Mouse (Mus musculus): ENCODE results near the gene Zfp106. TPM values are rescaled to one million over a fixed set of nuclear protein-coding genes. Genes with fewer than 3 reads are reported as not detected.
"Not testable (repeated sequence)": the region's sequence is repeated elsewhere in the genome, so short reads cannot be mapped to it uniquely, and the experiment has no call there.

Zfp106 gene
- polyA plus RNA-seq, 1 experiment = 39.1 TPM

DNA sequence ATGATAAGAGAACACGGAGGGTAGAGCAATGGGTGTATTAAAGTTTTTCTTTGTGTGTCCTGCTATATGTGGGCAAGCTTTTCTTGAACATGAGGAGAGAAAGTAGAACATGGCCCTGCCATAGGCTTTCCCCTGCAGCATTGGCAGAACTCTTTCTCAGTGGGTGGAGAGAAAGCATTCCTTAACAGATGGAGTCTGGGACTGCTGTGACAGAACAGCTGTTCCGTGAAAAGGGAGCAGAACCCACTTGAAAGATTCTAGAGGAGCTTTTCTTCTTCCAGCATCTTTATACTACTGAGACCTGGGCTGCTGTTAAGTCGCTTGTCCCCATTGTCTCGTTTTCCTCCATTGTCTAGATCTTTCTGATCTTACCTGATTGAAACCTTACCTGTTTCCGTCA is 26.1 kb upstream of the Zfp106 start:
- Histone ChIP-seq H3K27ac (ENCODE audit: insufficient read depth, low read depth, low read length) (no peak overlapping the region), H3K4me3 (ENCODE audit: low read depth, low read length) (no peak overlapping the region), H3K4me1 (ENCODE audit: control insufficient read depth, insufficient read depth, insufficient read length, low read length) (peaks cover 3% of the 10 kb centered on the region; the same call in 1 of the 2 replicates), H3K27me3 (ENCODE audit: control insufficient read depth, insufficient read depth, low read length) (no peaks in the 10 kb centered on the region), H3K36me3 (ENCODE audit: control insufficient read depth, insufficient read depth, low read length) (peaks cover 30% of the 10 kb centered on the region)
- 85% methylated on average over 5 of the region's 5 CpGs for WGBS
- TF ChIP-seq POLR2A (IDR thresholded peaks at IDR 0.05; ENCODE audit: low read depth, low read length) = no peak
- TF ChIP-seq CTCF (IDR thresholded peaks at IDR 0.05; ENCODE audit: extremely low read depth, insufficient read length, insufficient replicate concordance, low read depth, low read length) = no peak

DNA sequence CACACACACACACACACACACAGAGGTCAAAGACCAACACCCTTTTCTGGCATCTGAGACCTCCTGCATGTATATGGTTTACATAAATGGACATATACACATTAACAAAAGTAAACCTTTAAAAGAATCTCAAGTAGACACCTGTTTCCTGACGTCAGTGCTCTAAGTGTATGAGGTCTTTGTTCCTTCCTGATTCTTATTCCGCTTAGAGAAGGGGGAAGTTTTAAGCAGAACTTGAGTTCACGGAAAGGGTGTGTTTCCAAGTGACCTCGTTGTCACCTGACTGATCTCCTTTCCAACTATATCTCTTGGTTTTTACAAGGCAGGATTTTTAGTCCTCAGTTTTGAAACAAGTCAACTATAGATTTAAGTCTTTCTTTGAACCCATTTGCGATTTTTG is 14.6 kb upstream of the Zfp106 start:
- Histone ChIP-seq H3K36me3 (ENCODE audit: control insufficient read depth, insufficient read depth, low read length) (no peaks in the 10 kb centered on the region), H3K27me3 (ENCODE audit: control insufficient read depth, insufficient read depth, low read length) (no peaks in the 10 kb centered on the region), H3K27ac (ENCODE audit: insufficient read depth, low read depth, low read length) (peak overlapping the region; percentile 56; the same call in 1 of the 2 replicates), H3K4me3 (ENCODE audit: low read depth, low read length) (no peak overlapping the region), H3K4me1 (ENCODE audit: control insufficient read depth, insufficient read depth, insufficient read length, low read length) (peaks cover 8% of the 10 kb centered on the region)
- TF ChIP-seq POLR2A (IDR thresholded peaks at IDR 0.05; ENCODE audit: low read depth, low read length) (no peak), CTCF (IDR thresholded peaks at IDR 0.05; ENCODE audit: extremely low read depth, insufficient read length, insufficient replicate concordance, low read depth, low read length) (no peak)
- 15% methylated on average over 5 of the region's 5 CpGs for WGBS

DNA sequence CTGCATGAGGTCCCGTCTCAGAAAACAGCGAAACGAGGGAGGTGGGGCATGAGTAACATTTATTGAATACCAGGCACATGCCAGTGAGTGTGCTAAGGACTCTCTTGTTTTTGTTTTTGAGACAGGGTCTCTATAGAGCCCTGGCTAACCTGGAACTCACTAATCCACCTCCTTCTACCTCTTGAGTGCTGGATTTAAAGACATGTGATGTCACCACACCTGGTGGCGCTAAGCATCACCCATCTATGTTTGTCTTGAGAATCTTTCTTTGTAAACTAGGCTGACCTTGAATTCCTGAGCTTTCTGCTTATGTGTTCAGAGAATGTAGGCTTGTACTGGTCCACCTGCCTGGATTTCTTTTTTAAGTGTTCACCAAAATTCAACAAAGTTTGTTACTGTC is 14.2 kb upstream of the Zfp106 start:
- Histone ChIP-seq H3K4me3 (ENCODE audit: low read depth, low read length) (no peak overlapping the region), H3K27ac (ENCODE audit: insufficient read depth, low read depth, low read length) (peak overlapping the region; percentile 56; the same call in 1 of the 2 replicates), H3K27me3 (ENCODE audit: control insufficient read depth, insufficient read depth, low read length) (no peaks in the 10 kb centered on the region), H3K4me1 (ENCODE audit: control insufficient read depth, insufficient read depth, insufficient read length, low read length) (peaks cover 8% of the 10 kb centered on the region), H3K36me3 (ENCODE audit: control insufficient read depth, insufficient read depth, low read length) (no peaks in the 10 kb centered on the region)
- no peak for TF ChIP-seq POLR2A (IDR thresholded peaks at IDR 0.05; ENCODE audit: low read depth, low read length)
- TF ChIP-seq CTCF (IDR thresholded peaks at IDR 0.05; ENCODE audit: extremely low read depth, insufficient read length, insufficient replicate concordance, low read depth, low read length) = no peak
- WGBS = 59% methylated on average over 4 of the region's 4 CpGs

DNA sequence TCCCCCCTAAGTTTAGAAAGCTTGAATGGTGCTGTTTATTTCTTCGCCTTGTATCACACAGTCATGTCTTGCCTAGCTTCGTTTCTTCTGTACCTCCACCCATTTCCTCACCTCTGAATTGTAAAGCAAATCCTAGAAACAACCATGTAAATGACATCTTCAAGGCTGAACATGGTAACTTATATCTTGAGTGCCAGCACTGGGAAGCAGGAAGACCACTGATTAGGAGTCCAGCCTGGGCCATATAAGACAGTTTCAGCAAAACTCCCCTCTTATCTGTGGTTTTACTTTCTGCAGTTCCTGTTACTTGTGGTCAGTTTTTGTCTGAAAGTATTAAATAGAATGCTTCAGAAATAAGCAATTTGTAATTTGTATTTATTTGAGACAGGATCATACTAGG is 12.3 kb upstream of the Zfp106 start:
- H3K36me3 ChIP-seq (ENCODE audit: control insufficient read depth, insufficient read depth, low read length) = peaks cover 4% of the 10 kb centered on the region; the same call in 1 of the 2 replicates
- no peaks in the 10 kb centered on the region for H3K27me3 ChIP-seq (ENCODE audit: control insufficient read depth, insufficient read depth, low read length)
- H3K27ac ChIP-seq (ENCODE audit: insufficient read depth, low read depth, low read length) = no peak overlapping the region
- no peak overlapping the region for H3K4me3 ChIP-seq (ENCODE audit: low read depth, low read length)
- WGBS = 85% methylated on average over 2 of the region's 2 CpGs
- H3K4me1 ChIP-seq (ENCODE audit: control insufficient read depth, insufficient read depth, insufficient read length, low read length) = peaks cover 6% of the 10 kb centered on the region
- TF ChIP-seq POLR2A (IDR thresholded peaks at IDR 0.05; ENCODE audit: low read depth, low read length) = no peak
- TF ChIP-seq CTCF (IDR thresholded peaks at IDR 0.05; ENCODE audit: extremely low read depth, insufficient read length, insufficient replicate concordance, low read depth, low read length) = no peak

DNA sequence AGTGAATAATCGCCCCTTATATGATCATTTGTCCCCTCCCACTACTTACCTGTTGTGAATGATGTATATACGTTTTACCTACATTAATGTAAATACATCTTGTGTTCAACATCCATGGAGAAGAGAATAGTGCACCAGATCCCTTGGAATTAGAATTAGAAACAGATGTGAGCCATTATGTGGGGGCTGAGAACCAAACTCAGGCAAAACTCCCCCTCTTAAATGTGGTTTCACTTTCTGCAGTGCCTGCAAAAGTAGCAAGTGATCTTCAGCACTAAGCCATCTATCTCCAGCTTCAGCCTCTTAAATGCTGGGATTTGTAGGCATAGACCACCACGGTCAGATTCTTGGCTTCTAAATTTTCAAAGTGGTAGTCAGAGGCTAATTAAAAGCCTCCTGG is 11.5 kb upstream of the Zfp106 start:
- Histone ChIP-seq H3K4me3 (ENCODE audit: low read depth, low read length) (no peak overlapping the region), H3K4me1 (ENCODE audit: control insufficient read depth, insufficient read depth, insufficient read length, low read length) (peaks cover 6% of the 10 kb centered on the region), H3K27ac (ENCODE audit: insufficient read depth, low read depth, low read length) (no peak overlapping the region), H3K27me3 (ENCODE audit: control insufficient read depth, insufficient read depth, low read length) (no peaks in the 10 kb centered on the region), H3K36me3 (ENCODE audit: control insufficient read depth, insufficient read depth, low read length) (peaks cover 4% of the 10 kb centered on the region; the same call in 1 of the 2 replicates)
- 75% methylated on average over 3 of the region's 3 CpGs for WGBS
- TF ChIP-seq CTCF (IDR thresholded peaks at IDR 0.05; ENCODE audit: extremely low read depth, insufficient read length, insufficient replicate concordance, low read depth, low read length) (no peak), POLR2A (IDR thresholded peaks at IDR 0.05; ENCODE audit: low read depth, low read length) (no peak)

DNA sequence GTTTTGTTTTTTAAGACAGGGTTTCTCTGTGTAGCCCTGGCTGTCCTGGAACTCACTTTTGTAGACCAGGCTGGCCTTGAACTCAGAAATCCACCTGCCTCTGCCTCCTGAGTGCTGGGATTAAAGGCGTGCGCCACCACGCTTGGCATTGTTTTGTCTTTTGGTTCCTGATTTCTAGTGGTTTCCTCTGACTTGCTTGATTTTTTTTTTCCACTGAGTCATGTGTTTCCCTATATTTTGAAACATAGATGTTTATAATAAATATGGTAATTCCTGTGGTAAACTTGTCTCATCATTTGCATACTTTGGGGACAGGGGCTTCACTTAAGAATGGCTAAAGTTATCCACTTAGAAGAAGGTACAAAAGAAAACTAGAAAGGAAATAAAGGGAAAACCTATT is 8.5 kb upstream of the Zfp106 start:
- not testable (repeated sequence) for H3K4me1 ChIP-seq (ENCODE audit: control insufficient read depth, insufficient read depth, insufficient read length, low read length); H3K27me3 ChIP-seq (ENCODE audit: control insufficient read depth, insufficient read depth, low read length); H3K4me3 ChIP-seq (ENCODE audit: low read depth, low read length); H3K36me3 ChIP-seq (ENCODE audit: control insufficient read depth, insufficient read depth, low read length); H3K27ac ChIP-seq (ENCODE audit: insufficient read depth, low read depth, low read length)
- WGBS = 93% methylated on average over 3 of the region's 3 CpGs

DNA sequence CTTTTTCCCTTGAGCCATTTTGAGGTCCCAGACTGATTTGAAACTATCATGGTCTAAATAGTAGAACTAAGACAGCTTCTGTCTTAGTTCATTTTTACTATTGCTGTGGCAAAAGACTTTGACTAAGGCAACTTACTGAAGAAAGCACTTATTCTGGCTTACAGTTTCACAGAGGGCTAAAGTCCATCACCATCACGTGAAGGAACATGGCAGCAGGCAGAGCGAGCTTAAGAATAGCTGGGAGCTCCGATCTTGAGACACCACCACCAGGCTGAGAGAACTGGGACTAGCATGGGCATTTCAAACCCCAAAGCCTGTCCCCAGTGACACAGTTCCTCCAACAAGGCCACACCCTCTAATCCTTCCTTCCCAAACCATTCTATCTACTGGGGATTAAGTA is 7.4 kb upstream of the Zfp106 start:
- Histone ChIP-seq H3K4me3 (ENCODE audit: low read depth, low read length) (no peak overlapping the region), H3K27ac (ENCODE audit: insufficient read depth, low read depth, low read length) (no peak overlapping the region), H3K36me3 (ENCODE audit: control insufficient read depth, insufficient read depth, low read length) (peaks cover 4% of the 10 kb centered on the region; the same call in 1 of the 2 replicates), H3K4me1 (ENCODE audit: control insufficient read depth, insufficient read depth, insufficient read length, low read length) (peaks cover 3% of the 10 kb centered on the region; the same call in 1 of the 2 replicates), H3K27me3 (ENCODE audit: control insufficient read depth, insufficient read depth, low read length) (no peaks in the 10 kb centered on the region)
- no peak for TF ChIP-seq CTCF (IDR thresholded peaks at IDR 0.05; ENCODE audit: extremely low read depth, insufficient read length, insufficient replicate concordance, low read depth, low read length)
- no peak for TF ChIP-seq POLR2A (IDR thresholded peaks at IDR 0.05; ENCODE audit: low read depth, low read length)
- 77% methylated on average over 3 of the region's 3 CpGs for WGBS

Measured in small intestine, adult 2 months (tissue).